Mouse (Mus musculus) stomach, embryonic 15.5 days (tissue): ENCODE measurements around the gene Fbxw4. TPM values are rescaled to one million over a fixed set of nuclear protein-coding genes. Genes with fewer than 3 reads are reported as not detected.
A peak's percentile ranks its signal among the peaks of the same experiment; 100 is the strongest.

ENCODE experiments used
- ATAC-seq: fragments of 200-750 bp; cut with Nextera tagmentation; 2 replicates; pipeline ENCODE4 v1.8.0; 2017; ENCODE audit warnings: low read depth, moderate number of reproducible peaks, moderate TSS enrichment; ENCODE audit not compliant: insufficient read depth, low FRiP score
- H3K27ac ChIP-seq: fragments of 300-500 bp; sonication (generic); 2 replicates; pipeline ENCODE4 v1.5.1; 2015; ENCODE audit warnings: mild to moderate bottlenecking, inconsistent platforms
- H3K27me3 ChIP-seq: fragments of 300-500 bp; sonication (generic); replicated peaks from 2 replicates; pipeline ENCODE4 v1.6.1; 2015; ENCODE audit warnings: inconsistent platforms
- H3K36me3 ChIP-seq: fragments of 300-500 bp; sonication (generic); 2 replicates; pipeline ENCODE4 v1.6.1; 2015; ENCODE audit warnings: inconsistent platforms
- H3K4me1 ChIP-seq: fragments of 300-500 bp; sonication (generic); 2 replicates; pipeline ENCODE4 v1.6.1; 2015; ENCODE audit warnings: inconsistent platforms
- H3K4me2 ChIP-seq: fragments of 300-500 bp; sonication (generic); 2 replicates; pipeline ENCODE4 v1.6.1; 2015; ENCODE audit warnings: mild to moderate bottlenecking, inconsistent platforms
- H3K4me3 ChIP-seq: fragments of 300-500 bp; sonication (generic); replicated peaks from 2 replicates; pipeline ENCODE4 v1.5.1; 2015; ENCODE audit warnings: inconsistent platforms
- H3K9ac ChIP-seq: fragments of 300-500 bp; sonication (generic); 2 replicates; pipeline ENCODE4 v1.6.1; 2015; ENCODE audit warnings: inconsistent platforms
- H3K9me3 ChIP-seq: fragments of 300-500 bp; sonication (generic); 2 replicates; pipeline ENCODE4 v1.6.1; 2016; ENCODE audit warnings: inconsistent platforms
- WGBS: fragments of 180-500 bp; shearing (Covaris S2); methylation state at CpG from one replicate; pipeline ENCODE4 v1.1.7; 2015; 5-methylcytosine and 5-hydroxymethylcytosine counted together
- polyA plus RNA-seq: library from polyadenylated mRNA; unstranded; fragments of >200 nt; fragmentation: Nextera tagmentation; extraction: Ambion mirVana; gene quantifications from 2 replicates; pipeline ENCODE4 v1.2.1, GENCODE M21; 2015

Gene Fbxw4
- polyA plus RNA-seq, 1 experiment from 2014 or later = 3.7 TPM

- ATAC-seq = 0 out of 2 replicates have a peak, but pooled peaks have one; percentile 10
- Histone ChIP-seq H3K9ac (no peak overlapping the region), H3K9me3 (no peaks in the 10 kb centered on the region), H3K27ac (peak overlapping the region; percentile 26; the same call in 1 of the 2 replicates), H3K4me2 (peak overlapping the region; percentile 10; the same call in 1 of the 2 replicates), H3K4me3 (no peak overlapping the region), H3K4me1 (peaks cover 29% of the 10 kb centered on the region), H3K36me3 (peaks cover 12% of the 10 kb centered on the region; the same call in 1 of the 2 replicates), H3K27me3 (no peaks in the 10 kb centered on the region)
- 40% methylated on average over 19 of the region's 19 CpGs for WGBS
Observed at GRCm38 (mm10) chr19:45574941-45575631, 85.0 kb downstream of the Fbxw4 start.

GRCm38 (mm10) chr19:45574339-45574898, 85.7 kb downstream of the Fbxw4 start:
- Histone ChIP-seq H3K27me3 (no peaks in the 10 kb centered on the region), H3K36me3 (peaks cover 12% of the 10 kb centered on the region; the same call in 1 of the 2 replicates), H3K9ac (no peak overlapping the region), H3K9me3 (no peaks in the 10 kb centered on the region), H3K27ac (no peak overlapping the region), H3K4me1 (peaks cover 32% of the 10 kb centered on the region), H3K4me3 (no peak overlapping the region), H3K4me2 (no peak overlapping the region)
- 63% methylated on average over 7 of the region's 7 CpGs for WGBS
- no peak for ATAC-seq

- 25% methylated on average over 6 of the region's 6 CpGs for WGBS
- Histone ChIP-seq H3K27me3 (no peaks in the 10 kb centered on the region), H3K4me1 (peaks cover 32% of the 10 kb centered on the region), H3K4me2 (no peak overlapping the region), H3K9ac (no peak overlapping the region), H3K36me3 (peaks cover 8% of the 10 kb centered on the region; the same call in 1 of the 2 replicates), H3K27ac (no peak overlapping the region), H3K9me3 (no peaks in the 10 kb centered on the region), H3K4me3 (no peak overlapping the region)
- peak; percentile 37; the same call in 1 of the 2 replicates for ATAC-seq
Observed at GRCm38 (mm10) chr19:45573861-45574267, 86.2 kb downstream of the Fbxw4 start.

GRCm38 (mm10) chr19:45573033-45573432, 87.1 kb downstream of the Fbxw4 start:
- ATAC-seq = no peak
- Histone ChIP-seq H3K4me2 (no peak overlapping the region), H3K27ac (no peak overlapping the region), H3K4me3 (no peak overlapping the region), H3K9me3 (no peaks in the 10 kb centered on the region), H3K36me3 (peaks cover 3% of the 10 kb centered on the region; the same call in 1 of the 2 replicates), H3K27me3 (no peaks in the 10 kb centered on the region), H3K9ac (no peak overlapping the region), H3K4me1 (peaks cover 32% of the 10 kb centered on the region)
- 78% methylated on average over 6 of the region's 6 CpGs for WGBS

GRCm38 (mm10) chr19:45567367-45567766, 92.7 kb downstream of the Fbxw4 start:
- Histone ChIP-seq H3K27me3 (no peaks in the 10 kb centered on the region), H3K4me3 (no peak overlapping the region), H3K9me3 (no peaks in the 10 kb centered on the region), H3K4me1 (peaks cover 18% of the 10 kb centered on the region), H3K4me2 (no peak overlapping the region), H3K9ac (no peak overlapping the region), H3K27ac (no peak overlapping the region), H3K36me3 (no peaks in the 10 kb centered on the region)
- 43% methylated on average over 14 of the region's 14 CpGs for WGBS
- ATAC-seq = no peak

- no peak for ATAC-seq
- Histone ChIP-seq H3K4me1 (peaks cover 22% of the 10 kb centered on the region), H3K27me3 (no peaks in the 10 kb centered on the region), H3K9ac (no peak overlapping the region), H3K4me2 (no peak overlapping the region), H3K36me3 (no peaks in the 10 kb centered on the region), H3K4me3 (no peak overlapping the region), H3K27ac (no peak overlapping the region), H3K9me3 (no peaks in the 10 kb centered on the region)
- 43% methylated on average over 15 of the region's 15 CpGs for WGBS
Observed at GRCm38 (mm10) chr19:45565925-45566715, 94.0 kb downstream of the Fbxw4 start.

- peak; percentile 79 for ATAC-seq
- Histone ChIP-seq H3K4me1 (peaks cover 16% of the 10 kb centered on the region; the same call in 1 of the 2 replicates), H3K4me2 (peak within 1 kb of the TSS; percentile 87), H3K4me3 (peak within 1 kb of the TSS; percentile 63), H3K36me3 (0 out of 2 replicates have a peak, but pooled peaks cover 4% of the 10 kb centered on the region), H3K9me3 (no peaks in the 10 kb centered on the region), H3K9ac (peak within 1 kb of the TSS; percentile 57), H3K27me3 (no peaks in the 10 kb centered on the region), H3K27ac (peak within 1 kb of the TSS; percentile 32)
- WGBS = 0% methylated on average over 35 of the region's 35 CpGs
Observed at GRCm38 (mm10) chr19:45560153-45560890, 99.8 kb downstream of the Fbxw4 start, which contains the start of the genes Poll and Gm17018. Poll (minus strand) TSS chr19:45560531. Gm17018 (plus strand) TSS chr19:45560615.

GRCm38 (mm10) chr19:45554136-45554535, 106.0 kb downstream of the Fbxw4 start:
- H3K27me3 ChIP-seq = no peaks in the 10 kb centered on the region
- WGBS = 89% methylated on average over 11 of the region's 11 CpGs
- no peak for ATAC-seq
- H3K4me3 ChIP-seq = no peak overlapping the region
- H3K9ac ChIP-seq = no peak overlapping the region
- H3K4me1 ChIP-seq = peaks cover 11% of the 10 kb centered on the region; the same call in 1 of the 2 replicates
- H3K9me3 ChIP-seq = no peaks in the 10 kb centered on the region
- no peak overlapping the region for H3K27ac ChIP-seq
- peaks cover 16% of the 10 kb centered on the region; the same call in 1 of the 2 replicates for H3K36me3 ChIP-seq
- H3K4me2 ChIP-seq = no peak overlapping the region

- Histone ChIP-seq H3K9ac (no peak overlapping the region), H3K4me3 (no peak overlapping the region), H3K4me2 (no peak overlapping the region), H3K36me3 (peaks cover 13% of the 10 kb centered on the region; the same call in 1 of the 2 replicates), H3K9me3 (no peaks in the 10 kb centered on the region), H3K4me1 (peaks cover 11% of the 10 kb centered on the region; the same call in 1 of the 2 replicates), H3K27ac (no peak overlapping the region), H3K27me3 (no peaks in the 10 kb centered on the region)
- peak; percentile 53; the same call in 1 of the 2 replicates for ATAC-seq
- 34% methylated on average over 6 of the region's 6 CpGs for WGBS
Observed at GRCm38 (mm10) chr19:45552187-45552586, 107.9 kb downstream of the Fbxw4 start.

- ATAC-seq = no peak
Observed at GRCm38 (mm10) chr19:45549948-45550347, 110.2 kb downstream of the Fbxw4 start.

More at GRCm38 (mm10) chr19:45549948-45550347, 110.2 kb downstream of the Fbxw4 start:
- H3K36me3 ChIP-seq = peaks cover 10% of the 10 kb centered on the region; the same call in 1 of the 2 replicates
- H3K27me3 ChIP-seq = peaks cover 6% of the 10 kb centered on the region; the same call in 1 of the 2 replicates
- no peak overlapping the region for H3K4me2 ChIP-seq
- peaks cover 11% of the 10 kb centered on the region; the same call in 1 of the 2 replicates for H3K4me1 ChIP-seq
- no peak overlapping the region for H3K27ac ChIP-seq
- no peak overlapping the region for H3K4me3 ChIP-seq
- H3K9me3 ChIP-seq = no peaks in the 10 kb centered on the region
- 62% methylated on average over 4 of the region's 4 CpGs for WGBS
- H3K9ac ChIP-seq = no peak overlapping the region
